Mouse (Mus musculus) CH12.LX (cell line): Measurements from ENCODE around the gene Plcb1. TPM values are rescaled to one million over a fixed set of nuclear protein-coding genes. Genes with fewer than 3 reads are reported as not detected.

Source experiments
- DNase-seq: peaks from one replicate; pipeline ENCODE4 v3.0.0-alpha.2; 2013; ENCODE audit errors: extremely low read depth
- H3K27ac ChIP-seq: 2 replicates; pipeline ENCODE4 v1.5.1; 2012; ENCODE audit warnings: low read depth, mild to moderate bottlenecking, control low read depth, moderate library complexity; ENCODE audit not compliant: insufficient read depth
- H3K27me3 ChIP-seq: replicated peaks from 2 replicates; pipeline ENCODE3; 2012; ENCODE audit warnings: inconsistent platforms
- H3K36me3 ChIP-seq, 2 experiments: replicated peaks in 1 of 2; 2 replicates each; pipeline versions ENCODE3 to v1.6.1; 2012; ENCODE audit warnings: inconsistent platforms in 1 of 2, low read length in 1 of 2, mild to moderate bottlenecking in 1 of 2, mixed read lengths in 1 of 2, moderate library complexity in 1 of 2; ENCODE audit not compliant: control insufficient read depth in 1 of 2, insufficient read depth in 1 of 2
- H3K4me1 ChIP-seq, 2 experiments: 2 replicates each; pipeline ENCODE4 v1.6.1; 2012; ENCODE audit warnings: inconsistent platforms in 1 of 2, moderate library complexity in 1 of 2; ENCODE audit not compliant: insufficient read depth in 2 of 2, control insufficient read depth in 1 of 2
- H3K4me2 ChIP-seq: 2 replicates; pipeline ENCODE4 v1.6.1; 2012; ENCODE audit warnings: low read depth, mild to moderate bottlenecking, control low read depth; ENCODE audit not compliant: poor library complexity, insufficient read depth, severe bottlenecking
- H3K4me3 ChIP-seq, 3 experiments: fragments of 150-350 bp in 1 of 3; sonication (generic) in 1 of 3; replicated peaks in 1 of 3; 2 replicates each; pipeline versions ENCODE3 to v1.5.1; 2011 to 2012; ENCODE audit warnings: low read depth in 2 of 3, low read length in 2 of 3, mild to moderate bottlenecking in 2 of 3, moderate library complexity in 2 of 3, control low read depth in 1 of 3, improper control_type of control experiment in 1 of 3, inconsistent platforms in 1 of 3, mixed read lengths in 1 of 3; ENCODE audit not compliant: poor library complexity in 1 of 3
- H3K79me2 ChIP-seq: replicated peaks from 2 replicates; pipeline ENCODE4 v1.6.1; 2012; ENCODE audit warnings: mild to moderate bottlenecking, moderate library complexity; ENCODE audit not compliant: control insufficient read depth, poor library complexity, insufficient read depth, severe bottlenecking; ENCODE audit errors: extremely low read depth
- H3K9ac ChIP-seq: 2 replicates; pipeline ENCODE4 v1.6.1; 2012; ENCODE audit warnings: low read depth, mild to moderate bottlenecking, control low read depth, moderate library complexity; ENCODE audit not compliant: insufficient read depth
- H3K9me3 ChIP-seq: replicated peaks from 2 replicates; pipeline ENCODE3; 2012; ENCODE audit warnings: low read length, inconsistent platforms, mixed read lengths
- BHLHE40 ChIP-seq: IDR thresholded peaks from 2 replicates; pipeline ENCODE4 v1.6.1; 2011; ENCODE audit warnings: mild to moderate bottlenecking, low read depth, low read length, improper control_type of control experiment
- CHD1 ChIP-seq: IDR thresholded peaks from 2 replicates; pipeline ENCODE4 v1.6.1; 2012; ENCODE audit warnings: low read depth, low read length, improper control_type of control experiment, inconsistent platforms
- CHD2 ChIP-seq: IDR thresholded peaks from 2 replicates; pipeline ENCODE4 v1.6.1; 2011; ENCODE audit warnings: low read length, improper control_type of control experiment
- E2F4 ChIP-seq: IDR thresholded peaks from 2 replicates; pipeline ENCODE4 v1.6.1; 2011; ENCODE audit warnings: low read depth, low read length, improper control_type of control experiment; ENCODE audit not compliant: insufficient replicate concordance
- ELF1 ChIP-seq: IDR thresholded peaks from 2 replicates; pipeline ENCODE4 v1.6.1; 2014; ENCODE audit warnings: low read depth, mild to moderate bottlenecking, inconsistent platforms, low read length, improper control_type of control experiment
- HCFC1 ChIP-seq: IDR thresholded peaks from 2 replicates; pipeline ENCODE4 v1.6.1; 2012; ENCODE audit warnings: low read depth, mild to moderate bottlenecking, inconsistent platforms, low read length, improper control_type of control experiment
- IRF4 ChIP-seq: IDR thresholded peaks from 2 replicates; pipeline ENCODE4 v1.6.1; 2014; ENCODE audit warnings: low read depth, mild to moderate bottlenecking, inconsistent platforms, low read length, improper control_type of control experiment
- JUN ChIP-seq: IDR thresholded peaks from 2 replicates; pipeline ENCODE4 v1.6.1; 2011; ENCODE audit warnings: low read depth, mild to moderate bottlenecking, low read length, improper control_type of control experiment, moderate library complexity; ENCODE audit not compliant: insufficient read depth
- JUND ChIP-seq: conservative IDR thresholded peaks from 2 replicates; pipeline ENCODE4 v1.6.1; 2011; ENCODE audit warnings: low read depth, low read length, improper control_type of control experiment
- MAX ChIP-seq: IDR thresholded peaks from 2 replicates; pipeline ENCODE4 v1.6.1; 2011; ENCODE audit warnings: low read length, improper control_type of control experiment
- MAZ ChIP-seq: IDR thresholded peaks from 2 replicates; pipeline ENCODE4 v1.6.1; 2012; ENCODE audit warnings: low read depth, mild to moderate bottlenecking, inconsistent platforms, low read length, improper control_type of control experiment, moderate library complexity
- MYC ChIP-seq: IDR thresholded peaks from 2 replicates; pipeline ENCODE4 v1.6.1; 2011; ENCODE audit warnings: low read depth, mild to moderate bottlenecking, improper control_type of control experiment, low read length
- NELFE ChIP-seq: IDR thresholded peaks from 2 replicates; pipeline ENCODE4 v1.6.1; 2011; ENCODE audit warnings: low read depth, low read length, improper control_type of control experiment
- NRF1 ChIP-seq: IDR thresholded peaks from 2 replicates; pipeline ENCODE4 v1.6.1; 2014; ENCODE audit warnings: low read depth, mild to moderate bottlenecking, inconsistent platforms, low read length, improper control_type of control experiment, moderate library complexity
- PAX5 ChIP-seq: IDR thresholded peaks from 2 replicates; pipeline ENCODE4 v1.6.1; 2012; ENCODE audit warnings: low read length, inconsistent platforms, mixed read lengths
- POLR2AphosphoS2 ChIP-seq: IDR thresholded peaks from 2 replicates; pipeline ENCODE4 v1.6.1; 2011; ENCODE audit warnings: low read depth, low read length, improper control_type of control experiment
- RCOR1 ChIP-seq: conservative IDR thresholded peaks from 2 replicates; pipeline ENCODE4 v1.6.1; 2012; ENCODE audit warnings: low read depth, mild to moderate bottlenecking, inconsistent platforms, low read length, improper control_type of control experiment
- SMC3 ChIP-seq: IDR thresholded peaks from 2 replicates; pipeline ENCODE4 v1.6.1; 2011; ENCODE audit warnings: low read depth, low read length, improper control_type of control experiment
- TBP ChIP-seq: conservative IDR thresholded peaks from 2 replicates; pipeline ENCODE4 v1.6.1; 2011; ENCODE audit warnings: low read depth, low read length, improper control_type of control experiment
- TCF12 ChIP-seq: IDR thresholded peaks from 2 replicates; pipeline ENCODE4 v1.6.1; 2014; ENCODE audit warnings: low read depth, mild to moderate bottlenecking, inconsistent platforms, low read length, improper control_type of control experiment
- USF1 ChIP-seq: IDR thresholded peaks from 2 replicates; pipeline ENCODE4 v1.6.1; 2014; ENCODE audit warnings: low read depth, mild to moderate bottlenecking, inconsistent platforms, low read length, improper control_type of control experiment
- ZKSCAN1 ChIP-seq: IDR thresholded peaks from 2 replicates; pipeline ENCODE4 v1.6.1; 2012; ENCODE audit warnings: low read depth, inconsistent platforms, low read length, improper control_type of control experiment, borderline replicate concordance
- dilution Hi-C: fragments of 300-500 bp; cut with MboI; formaldehyde crosslinking; loops from 2 replicates; pipeline ENCODE4 v1.14.3; 2020; ENCODE audit warnings: low sequenced_read_pairs; ENCODE audit not compliant: extremely low pct_unique_long_range_greater_than_20kb, extremely low pct_ligation_motif_present
- in situ Hi-C: fragments of 300-500 bp; cut with MboI; formaldehyde crosslinking; loops from 3 replicates; pipeline ENCODE4 v1.14.3; 2019; ENCODE audit warnings: low sequenced_read_pairs, low pct_ligation_motif_present, low pct_unique_long_range_greater_than_20kb, mixed read lengths
- polyA plus RNA-seq: library from polyadenylated mRNA; unstranded; fragments of >175 nt; gene quantifications from 2 replicates; pipeline ENCODE4 v1.2.1, GENCODE M21; 2012; ENCODE audit warnings: low read depth; ENCODE audit not compliant: insufficient read length
- total RNA-seq, 2 experiments: library from RNA; depleted of rRNA; stranded (reverse); fragments of 300-350 nt in 1 of 2; fragments of >200 nt in 1 of 2; gene quantifications; 2 replicates each; pipeline ENCODE4 v1.2.3; 2012 to 2014

Plcb1 gene
- total and polyA plus RNA-seq, 3 experiments = not detected

- H3K4me2 ChIP-seq = no peak overlapping the region
- no peaks in the 10 kb centered on the region for H3K27me3 ChIP-seq
- in situ Hi-C loops = no loop called here
- DNase-seq = no peak
- no peaks in the 10 kb centered on the region for H3K4me1 ChIP-seq
- peaks cover 62% of the 10 kb centered on the region for H3K9me3 ChIP-seq
- TF ChIP-seq JUN = no peak
- no peak for TF ChIP-seq SMC3
- TF ChIP-seq RCOR1 = no peak
- no peak for TF ChIP-seq BHLHE40
- TF ChIP-seq POLR2AphosphoS2 = no peak
- no peak for TF ChIP-seq ELF1
- TF ChIP-seq TBP = no peak
- TF ChIP-seq USF1 = no peak
- no peak for TF ChIP-seq CHD1
- TF ChIP-seq IRF4 = no peak
- TF ChIP-seq TCF12 = no peak
- no peak for TF ChIP-seq MAZ
- TF ChIP-seq, all 38 proteins: peak for 0
- no peak overlapping the region for H3K9ac ChIP-seq
- dilution Hi-C loops = no loop called here
- no peaks in the 10 kb centered on the region for H3K36me3 ChIP-seq
- no peak overlapping the region for H3K4me3 ChIP-seq
- no peaks in the 10 kb centered on the region for H3K79me2 ChIP-seq
- H3K27ac ChIP-seq = no peak overlapping the region
Observed at GRCm38 (mm10) chr2:135403344-135403743, 617.5 kb downstream of the Plcb1 start.

GRCm38 (mm10) chr2:135404095-135404494 lies 618.2 kb downstream of the Plcb1 start:
- Histone ChIP-seq H3K9me3 (peaks cover 62% of the 10 kb centered on the region), H3K4me2 (no peak overlapping the region), H3K27ac (no peak overlapping the region), H3K4me1 (no peaks in the 10 kb centered on the region), H3K79me2 (no peaks in the 10 kb centered on the region), H3K4me3 (no peak overlapping the region), H3K27me3 (no peaks in the 10 kb centered on the region), H3K9ac (no peak overlapping the region), H3K36me3 (no peaks in the 10 kb centered on the region)
- in situ Hi-C loops (no loop called here), dilution Hi-C loops (no loop called here)
- no peak for DNase-seq
- TF ChIP-seq RCOR1 (no peak), PAX5 (no peak), NRF1 (no peak), MYC (no peak), HCFC1 (no peak), MAX (no peak), E2F4 (no peak), ZKSCAN1 (no peak), BHLHE40 (no peak), CHD1 (no peak), IRF4 (no peak), CHD2 (no peak), TCF12 (no peak), JUND (no peak), NELFE (no peak)
